Mouse (Mus musculus): Measurements from ENCODE around the gene Ttll7. TPM values are rescaled to one million over a fixed set of nuclear protein-coding genes. Genes with fewer than 3 reads are reported as not detected.

Gene Ttll7
- 6.5 and 7.2 TPM in 2 replicates for polyA plus RNA-seq (2014; fragmentation: Nextera tagmentation; extraction: Ambion mirVana)

GRCm38 (mm10) chr3:146851966-146852891, at the start of gene Ttll7:
Gene Ttll7, plus strand, starts transcription at chr3:146852367.
- Histone ChIP-seq H3K27me3 (replicated peaks; ENCODE audit: control insufficient read depth, insufficient read depth, low read length) (no peaks in the 10 kb centered on the region), H3K27ac (ENCODE audit: low read depth, low read length) (peak within 1 kb of the TSS; percentile 73), H3K9ac (ENCODE audit: low read length) (peak within 1 kb of the TSS; percentile 85), H3K36me3 (ENCODE audit: control insufficient read depth, insufficient read depth, low read length) (no peaks in the 10 kb centered on the region), H3K4me1 (ENCODE audit: control insufficient read depth, insufficient read depth, low read length) (0 out of 2 replicates have a peak, but pooled peaks cover 3% of the 10 kb centered on the region), H3K4me2 (ENCODE audit: low read length) (peak within 1 kb of the TSS; percentile 75), H3K4me3 (ENCODE audit: low read depth, low read length) (peak within 1 kb of the TSS; percentile 60), H3K9me3 (replicated peaks; ENCODE audit: control insufficient read depth, low read length) (no peaks in the 10 kb centered on the region)
- WGBS = under 1% methylated on average over 35 of the region's 36 CpGs
- ATAC-seq (peak; percentile 99), DNase-seq (ENCODE audit: low spot score) (peak; percentile 89)

DNA sequence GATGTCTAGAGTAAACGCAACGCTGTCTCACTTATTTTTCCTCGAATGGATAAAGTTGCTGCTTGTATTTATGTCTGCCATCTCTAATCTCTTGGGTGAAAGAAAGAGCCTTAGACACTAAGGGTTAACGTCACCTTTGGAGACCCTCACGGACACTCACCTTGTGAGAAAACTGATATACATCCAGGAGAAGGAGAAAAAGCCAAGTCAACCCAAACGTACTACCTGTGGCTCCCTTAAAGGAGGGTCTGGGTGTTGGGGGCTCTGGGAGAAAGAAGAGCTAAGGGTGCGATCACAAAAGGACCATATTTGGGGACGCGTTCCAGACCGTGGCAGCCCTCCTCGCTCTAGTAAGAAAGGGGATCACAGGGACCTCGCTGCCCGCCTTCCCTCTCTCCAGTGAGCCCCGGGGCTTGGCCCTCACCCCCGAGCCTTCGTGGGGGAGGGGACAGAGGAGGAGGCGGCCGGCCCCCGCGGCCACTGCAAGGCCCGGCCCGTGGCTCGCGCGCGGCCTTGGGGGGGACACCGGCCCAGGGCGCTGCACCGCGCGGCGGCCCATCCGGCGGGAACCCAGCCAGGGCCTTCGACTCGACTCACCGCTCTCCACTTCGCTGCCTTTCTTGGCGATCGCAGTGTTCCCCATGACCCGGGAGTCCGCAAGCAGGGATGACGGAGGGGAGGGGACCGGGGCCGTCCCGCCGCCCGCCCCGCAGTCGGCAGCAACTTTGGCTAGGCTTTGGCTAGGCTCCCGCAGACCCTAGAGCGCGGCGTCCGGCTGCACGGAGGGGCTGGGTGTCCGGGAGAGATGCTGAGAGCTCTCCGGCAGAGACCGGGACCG, 39.9 kb upstream of the Ttll7 start:
- under 1% methylated on average over 44 of the region's 60 CpGs for WGBS
- Histone ChIP-seq H3K36me3 (ENCODE audit: control insufficient read depth, insufficient read depth, low read length) (peaks cover 6% of the 10 kb centered on the region; the same call in 1 of the 2 replicates), H3K4me2 (ENCODE audit: low read length) (peak overlapping the region; percentile 86), H3K4me1 (ENCODE audit: control insufficient read depth, insufficient read depth, low read length) (peaks cover 6% of the 10 kb centered on the region), H3K4me3 (ENCODE audit: low read depth, low read length) (peak overlapping the region; percentile 98), H3K9me3 (replicated peaks; ENCODE audit: control insufficient read depth, low read length) (no peaks in the 10 kb centered on the region), H3K9ac (ENCODE audit: low read length) (peak overlapping the region; percentile 85), H3K27ac (ENCODE audit: low read depth, low read length) (peak overlapping the region; percentile 79), H3K27me3 (replicated peaks; ENCODE audit: control insufficient read depth, insufficient read depth, low read length) (no peaks in the 10 kb centered on the region)
- DNase-seq (ENCODE audit: low spot score) (no peak), ATAC-seq (peak; percentile 71)

GRCm38 (mm10) chr3:146812901-146813393, 39.2 kb upstream of the Ttll7 start, which contains the start of gene Prkacb:
Gene Prkacb, minus strand, starts transcription at chr3:146812990.
- Histone ChIP-seq H3K4me1 (ENCODE audit: control insufficient read depth, insufficient read depth, low read length) (peaks cover 6% of the 10 kb centered on the region), H3K27ac (ENCODE audit: low read depth, low read length) (peak within 1 kb of the TSS; percentile 79)

DNA sequence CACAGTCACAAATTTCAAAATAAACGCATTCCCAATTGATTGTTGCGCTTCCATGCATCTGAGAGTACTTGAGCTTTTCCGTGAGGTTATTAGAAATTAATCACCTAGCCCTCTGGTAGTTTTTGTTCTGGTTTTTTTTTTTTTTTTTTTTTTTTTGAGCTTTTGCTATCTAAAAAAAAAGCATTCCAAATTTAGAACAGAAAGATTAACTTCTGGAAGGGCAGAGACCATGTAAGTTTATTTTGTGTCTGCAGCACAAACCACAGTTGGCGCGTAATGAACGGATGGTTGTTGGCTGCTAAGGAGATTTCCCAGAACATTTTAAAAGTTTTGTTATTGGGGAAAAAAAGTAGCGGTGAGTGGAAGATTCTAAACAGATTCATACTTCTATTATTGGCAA, 38.5 kb upstream of the Ttll7 start:
- 61% methylated on average over 7 of the region's 7 CpGs for WGBS
- H3K9ac ChIP-seq (ENCODE audit: low read length) = peak overlapping the region; percentile 85
- H3K27me3 ChIP-seq (replicated peaks; ENCODE audit: control insufficient read depth, insufficient read depth, low read length) = no peaks in the 10 kb centered on the region
- peak overlapping the region; percentile 98 for H3K4me3 ChIP-seq (ENCODE audit: low read depth, low read length)
- peak overlapping the region; percentile 86 for H3K4me2 ChIP-seq (ENCODE audit: low read length)
- peaks cover 6% of the 10 kb centered on the region; the same call in 1 of the 2 replicates for H3K36me3 ChIP-seq (ENCODE audit: control insufficient read depth, insufficient read depth, low read length)
- peaks cover 6% of the 10 kb centered on the region for H3K4me1 ChIP-seq (ENCODE audit: control insufficient read depth, insufficient read depth, low read length)
- no peaks in the 10 kb centered on the region for H3K9me3 ChIP-seq (replicated peaks; ENCODE audit: control insufficient read depth, low read length)
- ATAC-seq = no peak
- no peak for DNase-seq (ENCODE audit: low spot score)
- no peak overlapping the region for H3K27ac ChIP-seq (ENCODE audit: low read depth, low read length)

More at GRCm38 (mm10) chr3:146812901-146813393, 39.2 kb upstream of the Ttll7 start, which contains the start of gene Prkacb:
- under 1% methylated on average over 45 of the region's 60 CpGs for WGBS
- ATAC-seq (peak; percentile 98), DNase-seq (ENCODE audit: low spot score) (peak; percentile 94)
- H3K9ac ChIP-seq (ENCODE audit: low read length) = peak within 1 kb of the TSS; percentile 85
- peak within 1 kb of the TSS; percentile 98 for H3K4me3 ChIP-seq (ENCODE audit: low read depth, low read length)
- peaks cover 6% of the 10 kb centered on the region; the same call in 1 of the 2 replicates for H3K36me3 ChIP-seq (ENCODE audit: control insufficient read depth, insufficient read depth, low read length)
- H3K9me3 ChIP-seq (replicated peaks; ENCODE audit: control insufficient read depth, low read length) = no peaks in the 10 kb centered on the region
- no peaks in the 10 kb centered on the region for H3K27me3 ChIP-seq (replicated peaks; ENCODE audit: control insufficient read depth, insufficient read depth, low read length)
- H3K4me2 ChIP-seq (ENCODE audit: low read length) = peak within 1 kb of the TSS; percentile 86

DNA sequence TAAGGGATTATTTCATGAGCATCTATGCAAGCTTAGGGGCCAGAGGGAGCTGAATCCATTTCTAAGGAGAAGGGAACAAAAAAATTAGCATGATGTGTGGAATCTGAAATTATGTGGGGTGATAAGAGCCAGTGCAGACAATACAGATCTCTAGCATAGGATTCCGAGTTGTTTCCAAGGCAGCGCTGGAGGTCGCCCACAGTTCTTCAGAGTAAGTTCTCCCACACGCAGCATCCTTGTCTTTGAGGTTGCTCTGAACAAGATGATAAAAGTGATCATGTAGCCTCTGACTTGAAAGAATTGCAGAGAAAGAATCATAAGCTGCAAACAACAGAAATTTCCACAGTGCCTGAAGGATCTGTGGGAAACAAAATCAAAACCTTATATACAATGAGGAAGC, 31.4 kb upstream of the Ttll7 start:
- Histone ChIP-seq H3K4me3 (ENCODE audit: low read depth, low read length) (no peak overlapping the region), H3K4me2 (ENCODE audit: low read length) (no peak overlapping the region), H3K27ac (ENCODE audit: low read depth, low read length) (no peak overlapping the region), H3K9me3 (replicated peaks; ENCODE audit: control insufficient read depth, low read length) (no peaks in the 10 kb centered on the region), H3K36me3 (ENCODE audit: control insufficient read depth, insufficient read depth, low read length) (no peaks in the 10 kb centered on the region), H3K9ac (ENCODE audit: low read length) (no peak overlapping the region), H3K4me1 (ENCODE audit: control insufficient read depth, insufficient read depth, low read length) (no peaks in the 10 kb centered on the region), H3K27me3 (replicated peaks; ENCODE audit: control insufficient read depth, insufficient read depth, low read length) (no peaks in the 10 kb centered on the region)
- WGBS = 88% methylated on average over 4 of the region's 4 CpGs
- no peak for ATAC-seq
- DNase-seq (ENCODE audit: low spot score) = no peak

- Histone ChIP-seq H3K4me1 (ENCODE audit: control insufficient read depth, insufficient read depth, low read length) (no peaks in the 10 kb centered on the region; the same call in 1 of the 2 replicates), H3K9me3 (replicated peaks; ENCODE audit: control insufficient read depth, low read length) (no peaks in the 10 kb centered on the region), H3K27ac (ENCODE audit: low read depth, low read length) (no peak overlapping the region), H3K4me2 (ENCODE audit: low read length) (no peak overlapping the region), H3K27me3 (replicated peaks; ENCODE audit: control insufficient read depth, insufficient read depth, low read length) (no peaks in the 10 kb centered on the region), H3K9ac (ENCODE audit: low read length) (no peak overlapping the region), H3K36me3 (ENCODE audit: control insufficient read depth, insufficient read depth, low read length) (no peaks in the 10 kb centered on the region), H3K4me3 (ENCODE audit: low read depth, low read length) (no peak overlapping the region)
- WGBS = 84% methylated on average over 3 of the region's 3 CpGs
- DNase-seq (ENCODE audit: low spot score) = no peak
- ATAC-seq = no peak
These were observed 9.4 kb upstream of the Ttll7 start for GRCm38 (mm10) chr3:146842766-146843165.

DNA sequence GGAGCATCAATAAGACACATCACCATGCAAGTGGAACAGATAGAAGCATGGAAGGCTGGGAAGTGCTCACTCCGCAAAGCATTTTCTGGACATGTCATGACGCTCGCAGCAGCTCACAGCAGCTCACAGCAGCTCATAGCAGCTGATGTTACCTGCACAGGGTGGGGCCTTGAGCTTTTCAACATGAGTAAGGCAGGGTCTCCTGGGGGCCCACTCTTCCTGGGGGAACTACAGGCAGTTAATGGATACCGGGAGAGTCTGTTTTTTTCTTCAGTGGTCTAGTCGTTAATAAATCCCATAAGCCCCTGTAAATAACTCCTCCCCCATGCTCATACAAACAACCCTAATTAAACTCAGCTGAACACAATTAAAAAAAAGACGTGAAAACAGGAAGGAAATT, 8.7 kb upstream of the Ttll7 start:
- Histone ChIP-seq H3K27me3 (replicated peaks; ENCODE audit: control insufficient read depth, insufficient read depth, low read length) (no peaks in the 10 kb centered on the region), H3K9ac (ENCODE audit: low read length) (no peak overlapping the region), H3K4me3 (ENCODE audit: low read depth, low read length) (no peak overlapping the region), H3K9me3 (replicated peaks; ENCODE audit: control insufficient read depth, low read length) (no peaks in the 10 kb centered on the region), H3K27ac (ENCODE audit: low read depth, low read length) (no peak overlapping the region), H3K4me2 (ENCODE audit: low read length) (no peak overlapping the region), H3K36me3 (ENCODE audit: control insufficient read depth, insufficient read depth, low read length) (no peaks in the 10 kb centered on the region), H3K4me1 (ENCODE audit: control insufficient read depth, insufficient read depth, low read length) (no peaks in the 10 kb centered on the region; the same call in 1 of the 2 replicates)
- ATAC-seq (no peak), DNase-seq (ENCODE audit: low spot score) (no peak)
- 48% methylated on average over 6 of the region's 6 CpGs for WGBS

GRCm38 (mm10) chr3:146846237-146846636, 5.9 kb upstream of the Ttll7 start:
- H3K27me3 ChIP-seq (replicated peaks; ENCODE audit: control insufficient read depth, insufficient read depth, low read length) = no peaks in the 10 kb centered on the region
- ATAC-seq (no peak), DNase-seq (ENCODE audit: low spot score) (no peak)
- no peaks in the 10 kb centered on the region for H3K36me3 ChIP-seq (ENCODE audit: control insufficient read depth, insufficient read depth, low read length)
- no peak overlapping the region for H3K9ac ChIP-seq (ENCODE audit: low read length)
- H3K4me2 ChIP-seq (ENCODE audit: low read length) = no peak overlapping the region
- no peak overlapping the region for H3K4me3 ChIP-seq (ENCODE audit: low read depth, low read length)
- H3K27ac ChIP-seq (ENCODE audit: low read depth, low read length) = no peak overlapping the region
- no peaks in the 10 kb centered on the region for H3K9me3 ChIP-seq (replicated peaks; ENCODE audit: control insufficient read depth, low read length)
- 93% methylated on average over 5 of the region's 5 CpGs for WGBS
- H3K4me1 ChIP-seq (ENCODE audit: control insufficient read depth, insufficient read depth, low read length) = no peaks in the 10 kb centered on the region; the same call in 1 of the 2 replicates
